7 mouse cellular contexts compared by ENCODE assay signal in genomic region chr10:58713855-58714788, GRCm38 (mm10). TPM values are rescaled to one million over a fixed set of nuclear protein-coding genes. Genes with fewer than 3 reads are reported as not detected.
DNase-seq lines count a peak whose midpoint lies in the region; ATAC-seq and TF ChIP-seq lines count a peak whose summit lies in the region.

No protein-coding gene starts in this region.

- DNase-seq in hindbrain, postnatal 0 days (ENCODE audit: low spot score): peak; percentile 25
- peak; percentile 28 for DNase-seq in lung, postnatal 10 days
- DNase-seq in thymus, postnatal 25 days: peak; percentile 40
- DNase-seq in layer of hippocampus, adult 9-10 months (ENCODE audit: low spot score): no peak

- TF ChIP-seq CTCF in hindbrain, postnatal 0 days (IDR thresholded peaks at IDR 0.05; ENCODE audit: low read depth): no peak

- no peak overlapping the region for H3K9ac ChIP-seq in midbrain, embryonic 15.5 days
- no peak overlapping the region for H3K9ac ChIP-seq in midbrain, embryonic 13.5 days (replicated peaks)
- no peak overlapping the region for H3K9ac ChIP-seq in embryonic facial prominence, embryonic 12.5 days
- no peak overlapping the region for H3K9ac ChIP-seq in hindbrain, postnatal 0 days (replicated peaks; ENCODE audit: low read length)

- H3K9me3 ChIP-seq in midbrain, embryonic 15.5 days: no peaks in the 10 kb centered on the region
- H3K9me3 ChIP-seq in midbrain, embryonic 13.5 days: peaks cover 3% of the 10 kb centered on the region; the same call in 1 of the 2 replicates
- H3K9me3 ChIP-seq in embryonic facial prominence, embryonic 12.5 days: no peaks in the 10 kb centered on the region
- H3K9me3 ChIP-seq in hindbrain, postnatal 0 days (ENCODE audit: low read length): no peaks in the 10 kb centered on the region

- no peaks in the 10 kb centered on the region for H3K4me1 ChIP-seq in midbrain, embryonic 15.5 days
- H3K4me1 ChIP-seq in midbrain, embryonic 13.5 days (replicated peaks): no peaks in the 10 kb centered on the region
- peaks cover 6% of the 10 kb centered on the region; the same call in 1 of the 2 replicates for H3K4me1 ChIP-seq in embryonic facial prominence, embryonic 12.5 days
- H3K4me1 ChIP-seq in hindbrain, postnatal 0 days (ENCODE audit: insufficient read depth, low read length): no peaks in the 10 kb centered on the region

- no peak overlapping the region for H3K27ac ChIP-seq in midbrain, embryonic 15.5 days
- H3K27ac ChIP-seq in midbrain, embryonic 13.5 days: no peak overlapping the region
- no peak overlapping the region for H3K27ac ChIP-seq in embryonic facial prominence, embryonic 12.5 days
- H3K27ac ChIP-seq in hindbrain, postnatal 0 days: no peak overlapping the region

- 51% methylated on average over 24 of the region's 24 CpGs for WGBS in midbrain, embryonic 15.5 days
- 59% methylated on average over 24 of the region's 24 CpGs for WGBS in midbrain, embryonic 13.5 days
- 27% methylated on average over 24 of the region's 24 CpGs for WGBS in embryonic facial prominence, embryonic 12.5 days
- WGBS in hindbrain, postnatal 0 days: 42% methylated on average over 24 of the region's 24 CpGs

- peak; percentile 63 for ATAC-seq in midbrain, embryonic 15.5 days (replicated peaks)
- ATAC-seq in midbrain, embryonic 13.5 days: no peak
- no peak for ATAC-seq in embryonic facial prominence, embryonic 12.5 days (ENCODE audit: insufficient number of reproducible peaks, insufficient read depth, low FRiP score, low TSS enrichment)
- ATAC-seq in hindbrain, postnatal 0 days: no peak

- no peaks in the 10 kb centered on the region for H3K27me3 ChIP-seq in midbrain, embryonic 15.5 days (replicated peaks)
- H3K27me3 ChIP-seq in midbrain, embryonic 13.5 days: no peaks in the 10 kb centered on the region
- H3K27me3 ChIP-seq in embryonic facial prominence, embryonic 12.5 days: no peaks in the 10 kb centered on the region
- no peaks in the 10 kb centered on the region for H3K27me3 ChIP-seq in hindbrain, postnatal 0 days (ENCODE audit: insufficient read depth, low read length)

- peak overlapping the region; percentile 5 for H3K4me2 ChIP-seq in midbrain, embryonic 15.5 days
- H3K4me2 ChIP-seq in midbrain, embryonic 13.5 days (replicated peaks): no peak overlapping the region
- peak overlapping the region; percentile 44 for H3K4me2 ChIP-seq in embryonic facial prominence, embryonic 12.5 days (replicated peaks)
- peak overlapping the region; percentile 47 for H3K4me2 ChIP-seq in hindbrain, postnatal 0 days (ENCODE audit: low read depth, low read length)

- H3K36me3 ChIP-seq in midbrain, embryonic 15.5 days (replicated peaks): no peaks in the 10 kb centered on the region
- no peaks in the 10 kb centered on the region for H3K36me3 ChIP-seq in midbrain, embryonic 13.5 days
- no peaks in the 10 kb centered on the region for H3K36me3 ChIP-seq in embryonic facial prominence, embryonic 12.5 days
- no peaks in the 10 kb centered on the region for H3K36me3 ChIP-seq in hindbrain, postnatal 0 days (ENCODE audit: insufficient read depth, low read length)

- H3K4me3 ChIP-seq in midbrain, embryonic 15.5 days: no peak overlapping the region
- no peak overlapping the region for H3K4me3 ChIP-seq in midbrain, embryonic 13.5 days (replicated peaks)
- peak overlapping the region; percentile 17; the same call in 1 of the 2 replicates for H3K4me3 ChIP-seq in embryonic facial prominence, embryonic 12.5 days
- H3K4me3 ChIP-seq in hindbrain, postnatal 0 days (ENCODE audit: low read length): 0 out of 2 replicates have a peak overlapping the region, but pooled peaks have one; percentile 5

RNA-seq across cellular contexts. Expression of gene Gm17542, which starts 3.9 kb away (rescaled TPM):
- not detected in 2 replicates for polyA plus RNA-seq in midbrain, embryonic 15.5 days (2015; fragmentation: Nextera tagmentation; extraction: Ambion mirVana)
- polyA plus RNA-seq in midbrain, embryonic 13.5 days (2015; fragmentation: Nextera tagmentation; extraction: Ambion mirVana): not detected in 2 replicates
- polyA plus RNA-seq in embryonic facial prominence, embryonic 12.5 days (2016; fragmentation: Nextera tagmentation; extraction: Ambion mirVana): not detected in 2 replicates
- not detected in 2 replicates for total RNA-seq in hindbrain, postnatal 0 days (2014; rRNA removed)
- polyA plus RNA-seq in hindbrain, postnatal 0 days (2015; fragmentation: Nextera tagmentation; extraction: Ambion mirVana): not detected in 2 replicates

RNA-seq across cellular contexts. Expression of gene Edar, which starts 38.7 kb away (rescaled TPM):
- polyA plus RNA-seq in midbrain, embryonic 15.5 days (2015; fragmentation: Nextera tagmentation; extraction: Ambion mirVana): 0.20 and 0.28 TPM in 2 replicates
- 0.17 and 0.27 TPM in 2 replicates for polyA plus RNA-seq in midbrain, embryonic 13.5 days (2015; fragmentation: Nextera tagmentation; extraction: Ambion mirVana)
- polyA plus RNA-seq in embryonic facial prominence, embryonic 12.5 days (2016; fragmentation: Nextera tagmentation; extraction: Ambion mirVana): 1.1 and 1.4 TPM in 2 replicates
- 0.11 and 0.16 TPM in 2 replicates for total RNA-seq in hindbrain, postnatal 0 days (2014; rRNA removed)
- 0.08 TPM in 2 replicates for polyA plus RNA-seq in hindbrain, postnatal 0 days (2015; fragmentation: Nextera tagmentation; extraction: Ambion mirVana)

Comparison
In these comparisons a context has a peak if more than half of its experiments do, and no peak if none do; other contexts are left out.
1. H3K4me3 ChIP-seq: peak in embryonic facial prominence, embryonic 12.5 days (single experiment) and hindbrain, postnatal 0 days (single experiment); none in midbrain, embryonic 15.5 days (single experiment) and midbrain, embryonic 13.5 days (single experiment).